Mouse (Mus musculus) c-Kit-positive CD71-positive TER-119-positive erythroid progenitor cells, embryonic 14.5 days (primary cell): ENCODE results near the gene Cdkn1a.

Experiments
- DNase-seq: peaks from one replicate; pipeline ENCODE4 v3.0.0-alpha.2; 2013; ENCODE audit warnings: low spot score

The Cdkn1a gene

GRCm38 (mm10) chr17:29117006-29117648, 26.4 kb downstream of the Cdkn1a start:
- DNase-seq, result no peak

- no peak for DNase-seq
Observed at GRCm38 (mm10) chr17:29118057-29118456, 27.3 kb downstream of the Cdkn1a start.

- no peak for DNase-seq
Observed at GRCm38 (mm10) chr17:29120666-29121065, 29.9 kb downstream of the Cdkn1a start.

- DNase-seq, result no peak
Observed at GRCm38 (mm10) chr17:29122817-29123216, 32.0 kb downstream of the Cdkn1a start.

- DNase-seq, result no peak
Observed at GRCm38 (mm10) chr17:29123578-29124174, 32.9 kb downstream of the Cdkn1a start.

GRCm38 (mm10) chr17:29126561-29126960, 35.8 kb downstream of the Cdkn1a start:
- DNase-seq, result no peak

- DNase-seq, result no peak
Observed at GRCm38 (mm10) chr17:29129341-29129740, 38.6 kb downstream of the Cdkn1a start.

GRCm38 (mm10) chr17:29135066-29135465, 44.3 kb downstream of the Cdkn1a start:
- DNase-seq, result no peak

GRCm38 (mm10) chr17:29136236-29136635, 45.5 kb downstream of the Cdkn1a start:
- no peak for DNase-seq

GRCm38 (mm10) chr17:29137906-29138305, 47.1 kb downstream of the Cdkn1a start:
- DNase-seq, result no peak

GRCm38 (mm10) chr17:29141577-29141976, 50.8 kb downstream of the Cdkn1a start:
- no peak for DNase-seq

GRCm38 (mm10) chr17:29143266-29143665, 52.5 kb downstream of the Cdkn1a start:
- DNase-seq, result no peak

- no peak for DNase-seq
Observed at GRCm38 (mm10) chr17:29145101-29145500, 54.3 kb downstream of the Cdkn1a start.

- DNase-seq, result no peak
Observed at GRCm38 (mm10) chr17:29147273-29147672, 56.5 kb downstream of the Cdkn1a start.

GRCm38 (mm10) chr17:29147773-29148172, 57.0 kb downstream of the Cdkn1a start:
- no peak for DNase-seq

- no peak for DNase-seq
Observed at GRCm38 (mm10) chr17:29149766-29150165, 59.0 kb downstream of the Cdkn1a start.
